Mouse (Mus musculus): ENCODE results near the gene Nfkb2.

Nfkb2 gene

GRCm38 (mm10) chr19:46322996-46323572 is 19.0 kb downstream of the Nfkb2 start:
- no peak for DNase-seq (ENCODE audit: low read depth, low spot score)

GRCm38 (mm10) chr19:46323716-46324115 is 19.6 kb downstream of the Nfkb2 start:
- no peak for DNase-seq (ENCODE audit: low read depth, low spot score)

DNA sequence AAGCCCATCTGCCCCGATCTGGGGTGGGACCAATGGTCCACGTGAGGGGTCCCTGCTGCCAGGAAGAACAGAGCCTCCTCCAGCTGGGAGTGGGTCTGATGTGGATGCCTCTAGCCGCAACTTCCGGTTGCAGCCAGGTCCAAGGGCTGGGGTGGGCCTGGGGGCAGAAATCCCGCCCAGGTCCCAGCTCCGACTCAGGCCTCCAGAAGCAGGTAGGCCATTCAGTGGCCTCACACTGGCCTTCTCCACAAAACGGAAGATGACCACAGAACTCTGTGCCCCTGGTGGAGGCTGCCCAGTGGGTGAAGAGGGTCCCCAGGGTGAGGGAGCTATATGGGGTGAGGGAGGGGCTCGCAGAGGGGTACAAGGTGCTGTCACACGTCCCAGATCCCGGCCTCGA is 20.2 kb downstream of the Nfkb2 start:
- no peak for DNase-seq (ENCODE audit: low read depth, low spot score)

DNA sequence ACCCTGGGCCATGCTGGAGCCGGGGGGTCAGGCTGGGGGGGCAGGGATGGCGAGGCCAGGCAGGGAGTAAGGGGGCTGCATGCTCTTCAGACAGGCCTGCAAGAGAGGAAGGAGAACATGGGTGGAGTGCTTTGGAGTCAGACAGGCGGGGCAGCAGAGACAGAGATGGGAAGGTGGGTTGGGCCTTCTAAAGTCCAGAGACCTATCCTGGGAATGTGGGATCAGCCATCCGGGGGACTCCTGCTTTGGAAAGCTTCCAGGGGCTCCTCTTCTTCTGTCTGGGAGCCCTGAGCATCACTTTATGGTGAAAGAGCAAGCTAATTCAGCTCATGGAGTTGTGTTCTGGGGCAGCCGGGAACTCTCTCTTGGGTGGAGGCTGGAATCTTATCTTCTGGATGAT is 20.8 kb downstream of the Nfkb2 start:
- no peak for DNase-seq (ENCODE audit: low read depth, low spot score)

DNA sequence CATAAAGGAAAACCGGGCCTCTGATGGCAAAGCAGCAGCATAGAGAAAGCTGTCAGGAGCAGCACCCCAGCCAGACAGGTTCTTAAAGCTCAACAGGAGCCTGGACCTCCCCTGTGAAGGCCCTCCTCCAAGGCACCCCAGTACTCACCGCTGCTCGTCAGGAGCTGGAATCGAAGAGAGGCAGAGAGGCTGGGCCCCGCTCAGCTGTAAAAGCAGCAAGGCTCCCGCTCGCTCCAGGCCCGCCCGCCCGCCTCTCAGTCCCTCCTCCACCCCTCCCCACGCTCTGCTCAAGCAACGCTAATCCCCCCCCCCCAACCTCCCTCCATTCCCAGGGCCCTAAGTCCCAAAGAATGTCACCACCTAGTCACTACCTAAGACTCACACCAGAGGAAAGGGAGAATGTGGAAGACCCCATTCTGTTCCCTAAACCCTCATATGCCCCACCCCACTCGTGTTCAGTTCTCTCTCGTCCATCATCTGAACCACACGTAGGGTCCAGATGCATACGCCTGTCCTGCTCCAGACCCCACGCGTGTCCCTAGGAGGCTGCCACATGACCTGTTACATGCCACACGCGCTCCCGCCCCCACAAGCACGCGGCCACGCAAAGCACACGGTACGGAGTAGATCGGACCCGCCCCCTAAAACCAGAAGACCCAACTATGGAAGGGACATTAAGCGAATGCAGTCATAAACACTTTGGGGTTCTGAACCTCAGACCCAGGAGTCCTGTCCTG is 22.1 kb downstream of the Nfkb2 start:
- no peak for DNase-seq (ENCODE audit: low read depth, low spot score)

GRCm38 (mm10) chr19:46326756-46327305 is 22.7 kb downstream of the Nfkb2 start, which contains the start of gene Psd:
Gene Psd, minus strand, starts transcription at chr19:46327156.
- DNase-seq (ENCODE audit: low read depth, low spot score), result no peak

DNA sequence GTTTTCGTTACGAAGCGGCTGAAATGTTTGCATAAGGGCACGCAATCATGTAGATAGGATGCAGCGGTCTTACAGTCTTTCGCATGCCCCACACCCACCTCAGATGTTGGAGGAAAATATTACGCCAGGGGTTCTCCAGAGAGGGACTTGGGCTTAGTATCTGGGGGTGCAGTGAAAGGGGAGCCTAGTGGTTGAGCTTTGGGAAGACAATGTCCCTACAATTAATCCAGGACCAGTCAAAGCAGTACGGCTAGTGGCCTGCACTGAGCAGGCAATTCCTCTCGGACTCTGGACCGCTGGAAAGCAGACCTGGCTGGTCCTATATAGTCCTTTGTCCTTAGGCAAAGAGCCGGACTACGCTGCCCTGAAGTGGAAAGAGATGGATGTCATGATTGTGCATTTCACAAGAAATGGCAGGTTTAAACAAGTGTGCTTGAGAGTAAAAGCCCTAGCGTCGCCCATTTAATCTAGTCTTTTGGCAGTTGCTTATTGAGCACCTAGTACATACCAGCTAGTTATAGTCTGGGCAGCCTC is 23.5 kb downstream of the Nfkb2 start:
- DNase-seq (ENCODE audit: low read depth, low spot score), result no peak

- peak; percentile 95 for DNase-seq (ENCODE audit: low read depth, low spot score)
Measured at GRCm38 (mm10) chr19:46328081-46329030, 24.2 kb downstream of the Nfkb2 start, which contains the start of gene Fbxl15. Gene Fbxl15, plus strand, starts transcription at chr19:46328184.

DNA sequence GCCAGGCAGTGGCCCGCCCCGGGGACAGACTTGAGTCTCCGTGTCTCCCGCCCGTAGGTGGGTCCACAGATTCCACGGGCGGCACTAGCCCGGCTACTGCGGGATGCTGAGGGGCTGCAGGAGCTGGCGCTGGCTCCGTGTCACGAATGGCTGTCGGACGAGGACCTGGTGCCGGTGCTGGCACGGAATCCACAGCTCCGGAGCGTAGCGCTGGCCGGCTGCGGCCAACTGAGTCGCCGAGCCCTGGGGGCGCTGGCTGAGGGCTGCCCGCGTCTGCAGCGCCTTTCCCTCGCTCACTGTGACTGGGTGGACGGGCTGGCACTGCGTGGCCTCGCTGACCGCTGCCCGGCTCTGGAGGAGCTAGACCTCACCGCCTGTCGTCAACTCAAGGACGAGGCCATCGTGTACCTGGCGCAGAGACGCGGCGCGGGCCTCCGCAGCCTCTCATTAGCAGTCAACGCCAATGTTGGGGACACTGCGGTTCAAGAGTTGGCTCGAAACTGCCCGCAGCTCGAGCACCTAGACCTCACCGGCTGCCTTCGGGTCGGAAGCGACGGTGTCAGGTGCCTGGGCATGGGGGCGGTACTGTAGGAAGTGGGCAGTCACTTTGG is 25.0 kb downstream of the Nfkb2 start:
- no peak for DNase-seq (ENCODE audit: low read depth, low spot score)

DNA sequence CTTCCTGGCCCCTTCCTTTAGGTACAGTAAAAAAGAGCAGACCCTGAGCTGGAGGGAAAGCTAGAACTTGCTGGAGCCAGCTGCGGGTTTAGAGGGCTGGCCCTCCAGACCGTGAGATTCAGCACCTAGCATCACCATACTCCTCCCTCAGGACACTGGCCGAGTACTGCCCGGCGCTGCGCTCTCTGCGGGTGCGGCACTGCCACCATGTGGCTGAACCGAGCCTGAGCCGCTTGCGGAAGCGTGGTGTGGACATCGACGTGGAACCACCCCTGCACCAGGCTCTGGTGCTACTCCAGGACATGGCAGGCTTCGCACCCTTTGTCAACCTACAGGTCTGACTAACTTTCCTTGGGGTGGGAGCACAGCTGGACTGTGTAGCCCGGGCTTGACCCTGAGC is 25.8 kb downstream of the Nfkb2 start:
- DNase-seq (ENCODE audit: low read depth, low spot score), result no peak

GRCm38 (mm10) chr19:46330696-46331095 is 26.6 kb downstream of the Nfkb2 start:
- no peak for DNase-seq (ENCODE audit: low read depth, low spot score)

GRCm38 (mm10) chr19:46331326-46331725 is 27.2 kb downstream of the Nfkb2 start:
- no peak for DNase-seq (ENCODE audit: low read depth, low spot score)

DNA sequence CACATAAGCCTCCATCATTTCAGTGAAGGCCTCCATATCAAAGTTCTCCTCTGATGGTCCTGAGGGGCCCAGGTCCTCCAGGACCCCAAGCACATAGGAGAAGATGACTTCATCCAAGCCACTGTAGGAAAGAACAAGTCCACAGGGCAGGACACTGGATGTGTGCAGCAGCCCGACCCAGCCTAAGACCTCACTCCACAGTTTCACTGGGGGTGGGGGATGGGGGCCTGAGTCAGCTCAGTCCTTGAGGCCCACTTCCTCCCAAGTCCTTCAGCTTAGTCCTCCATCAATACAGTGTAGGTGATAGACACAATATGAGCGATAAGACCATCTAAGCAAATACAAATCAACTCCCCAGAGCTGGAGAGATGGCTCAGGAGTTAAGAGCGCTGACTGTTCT is 27.8 kb downstream of the Nfkb2 start:
- DNase-seq (ENCODE audit: low read depth, low spot score), result no peak

DNA sequence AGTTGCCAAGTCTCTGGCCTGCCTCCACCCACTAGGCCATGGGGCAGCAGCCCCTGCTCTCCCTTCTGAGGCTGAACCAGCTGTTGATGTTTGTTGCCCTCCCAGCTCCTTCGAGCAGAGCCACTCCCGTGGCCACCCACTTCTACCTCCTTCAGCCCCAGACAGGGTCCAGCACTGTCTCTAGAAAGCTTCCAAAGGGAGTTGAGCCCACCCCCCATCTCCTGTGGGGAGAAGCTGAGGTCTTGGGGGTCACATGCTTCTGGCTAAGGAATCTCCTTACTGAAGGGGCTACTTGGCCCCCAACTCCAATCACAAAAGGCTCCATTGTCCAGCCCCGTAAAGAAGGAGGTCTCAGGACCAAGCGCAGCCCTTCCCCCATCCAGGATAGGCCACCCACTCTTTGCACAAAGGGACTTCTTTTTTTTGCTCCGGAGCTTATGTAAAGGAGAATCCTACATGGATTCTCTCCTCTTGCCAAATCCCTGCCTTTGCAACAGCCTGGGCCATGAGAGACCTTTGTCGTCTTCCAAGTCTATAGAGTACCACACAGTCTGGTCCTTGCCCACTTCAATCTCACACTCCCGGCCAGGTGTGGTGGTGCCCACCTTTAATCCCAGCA is 28.7 kb downstream of the Nfkb2 start:
- no peak for DNase-seq (ENCODE audit: low read depth, low spot score)

GRCm38 (mm10) chr19:46333906-46334305 is 29.8 kb downstream of the Nfkb2 start:
- no peak for DNase-seq (ENCODE audit: low read depth, low spot score)

- no peak for DNase-seq (ENCODE audit: low read depth, low spot score)
Measured at GRCm38 (mm10) chr19:46337719-46338330, 33.7 kb downstream of the Nfkb2 start.

- peak; percentile 97 for DNase-seq (ENCODE audit: low read depth, low spot score)
Measured at GRCm38 (mm10) chr19:46338331-46338936, 34.3 kb downstream of the Nfkb2 start, which contains the start of gene Cuedc2. Gene Cuedc2, minus strand, starts transcription at chr19:46338702.

DNA sequence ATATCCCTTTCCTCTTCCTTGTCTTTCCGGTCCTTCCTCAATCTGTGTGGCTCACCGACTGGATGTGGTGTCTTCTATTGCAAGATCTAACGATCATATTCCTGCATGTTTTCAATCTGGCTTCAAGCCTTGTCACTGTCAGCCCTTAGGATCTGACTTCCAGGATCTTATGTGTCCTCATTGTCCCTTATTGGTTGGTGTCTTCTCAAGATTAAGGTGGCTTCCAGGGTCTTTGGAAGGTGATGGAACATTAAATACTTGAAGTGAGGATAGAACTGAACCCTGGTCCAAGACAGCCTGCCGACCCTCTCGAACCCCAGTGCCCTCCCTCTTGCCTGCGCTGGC is 34.8 kb downstream of the Nfkb2 start:
- DNase-seq (ENCODE audit: low read depth, low spot score), result no peak

GRCm38 (mm10) chr19:46339287-46339971 is 35.3 kb downstream of the Nfkb2 start:
- no peak for DNase-seq (ENCODE audit: low read depth, low spot score)
